Mouse (Mus musculus) monocyte, adult 5-6 weeks (primary cell): Measurements from ENCODE around the gene Gm4450. TPM values are rescaled to one million over a fixed set of nuclear protein-coding genes. Genes with fewer than 3 reads are reported as not detected.
"Not testable (repeated sequence)": the region's sequence is repeated elsewhere in the genome, so short reads cannot be mapped to it uniquely, and the experiment has no call there.

Source experiments
- ATAC-seq: fragments of 153-309, 156-312 bp; replicated peaks from 2 replicates; pipeline ENCODE4 v1.8.0; 2017; ENCODE audit warnings: mild to moderate bottlenecking; ENCODE audit not compliant: low TSS enrichment, insufficient number of reproducible peaks, severe bottlenecking, poor library complexity, low FRiP score
- total RNA-seq: library from RNA; stranded (forward); fragments of 200-1000, 200-491, 200-594 nt; gene quantifications from 3 replicates; pipeline ENCODE4 v1.2.3, GENCODE M21; 2017

Gene Gm4450
- not detected in 3 replicates for total RNA-seq

- not testable (repeated sequence) for ATAC-seq
Observed at GRCm38 (mm10) chr3:98457026-98457425, at the start of gene Gm4450. TSS of gene Gm4450 (minus strand) at chr3:98457126.

GRCm38 (mm10) chr3:98497401-98497800 lies 40.5 kb upstream of the Gm4450 start:
- not testable (repeated sequence) for ATAC-seq

GRCm38 (mm10) chr3:98496762-98497161 lies 39.8 kb upstream of the Gm4450 start:
- not testable (repeated sequence) for ATAC-seq

GRCm38 (mm10) chr3:98495055-98495454 lies 38.1 kb upstream of the Gm4450 start:
- not testable (repeated sequence) for ATAC-seq

GRCm38 (mm10) chr3:98494184-98494583 lies 37.3 kb upstream of the Gm4450 start:
- not testable (repeated sequence) for ATAC-seq

GRCm38 (mm10) chr3:98471499-98471898 lies 14.6 kb upstream of the Gm4450 start:
- ATAC-seq = not testable (repeated sequence)

- ATAC-seq = not testable (repeated sequence)
Observed at GRCm38 (mm10) chr3:98471057-98471456, 14.1 kb upstream of the Gm4450 start.

GRCm38 (mm10) chr3:98469323-98469722 lies 12.4 kb upstream of the Gm4450 start:
- ATAC-seq = not testable (repeated sequence)

GRCm38 (mm10) chr3:98453786-98454185 lies 3.1 kb downstream of the Gm4450 start:
- not testable (repeated sequence) for ATAC-seq

- ATAC-seq = 0 out of 2 replicates have a peak, but pooled peaks have one; percentile 35
Observed at GRCm38 (mm10) chr3:98443924-98444323, 13.0 kb downstream of the Gm4450 start.

- not testable (repeated sequence) for ATAC-seq
Observed at GRCm38 (mm10) chr3:98443149-98443779, 13.7 kb downstream of the Gm4450 start.

GRCm38 (mm10) chr3:98442245-98442644 lies 14.7 kb downstream of the Gm4450 start:
- not testable (repeated sequence) for ATAC-seq

- no peak for ATAC-seq
Observed at GRCm38 (mm10) chr3:98435030-98435429, 21.9 kb downstream of the Gm4450 start.

- no peak for ATAC-seq
Observed at GRCm38 (mm10) chr3:98434088-98434816, 22.7 kb downstream of the Gm4450 start.

GRCm38 (mm10) chr3:98428928-98429525 lies 27.9 kb downstream of the Gm4450 start:
- no peak for ATAC-seq

- no peak for ATAC-seq
Observed at GRCm38 (mm10) chr3:98428449-98428775, 28.5 kb downstream of the Gm4450 start.

GRCm38 (mm10) chr3:98427600-98428448 lies 29.1 kb downstream of the Gm4450 start:
- ATAC-seq = peak; percentile 16; the same call in 1 of the 2 replicates

- ATAC-seq = 0 out of 2 replicates have a peak, but pooled peaks have one; percentile 24
Observed at GRCm38 (mm10) chr3:98427260-98427599, 29.7 kb downstream of the Gm4450 start.

- no peak for ATAC-seq
Observed at GRCm38 (mm10) chr3:98426749-98427148, 30.2 kb downstream of the Gm4450 start.
